Mouse (Mus musculus) midbrain, postnatal 0 days (tissue): ENCODE data around the gene Ttll9. TPM values are rescaled to one million over a fixed set of nuclear protein-coding genes. Genes with fewer than 3 reads are reported as not detected.

Source experiments
- ATAC-seq: fragments of 200-750 bp; cut with Nextera tagmentation; 2 replicates; pipeline ENCODE4 v1.8.0; 2017; ENCODE audit warnings: moderate number of reproducible peaks, mild to moderate bottlenecking, moderate TSS enrichment, moderate library complexity; ENCODE audit not compliant: low FRiP score
- DNase-seq: peaks from one replicate; pipeline ENCODE4 v3.0.0-alpha.2; 2015; ENCODE audit warnings: low spot score
- H3K27ac ChIP-seq: fragments of 300-500 bp; sonication (generic); 2 replicates; pipeline ENCODE4 v1.5.1; 2014; ENCODE audit warnings: low read depth, mild to moderate bottlenecking, low read length, mixed read lengths
- H3K27me3 ChIP-seq: fragments of 300-500 bp; sonication (generic); 2 replicates; pipeline ENCODE4 v1.6.1; 2014; ENCODE audit warnings: low read length, control low read depth, mixed read lengths; ENCODE audit not compliant: insufficient read depth
- H3K36me3 ChIP-seq: fragments of 300-500 bp; sonication (generic); 2 replicates; pipeline ENCODE4 v1.6.1; 2014; ENCODE audit warnings: low read length, control low read depth, mixed read lengths; ENCODE audit not compliant: insufficient read depth
- H3K4me1 ChIP-seq: fragments of 300-500 bp; sonication (generic); 2 replicates; pipeline ENCODE4 v1.6.1; 2014; ENCODE audit warnings: mild to moderate bottlenecking, control low read depth, antibody characterized with exemption, low read length, mixed read lengths; ENCODE audit not compliant: insufficient read depth
- H3K4me2 ChIP-seq: fragments of 300-500 bp; sonication (generic); 2 replicates; pipeline ENCODE4 v1.6.1; 2014; ENCODE audit warnings: low read depth, mild to moderate bottlenecking, low read length, mixed read lengths; ENCODE audit not compliant: poor library complexity, severe bottlenecking
- H3K4me3 ChIP-seq: fragments of 300-500 bp; sonication (generic); 2 replicates; pipeline ENCODE4 v1.5.1; 2014; ENCODE audit warnings: low read depth, mild to moderate bottlenecking, low read length, moderate library complexity
- H3K9ac ChIP-seq: fragments of 300-500 bp; sonication (generic); replicated peaks from 2 replicates; pipeline ENCODE4 v1.6.1; 2014; ENCODE audit warnings: mild to moderate bottlenecking, low read length, moderate library complexity, mixed read lengths; ENCODE audit not compliant: poor library complexity, severe bottlenecking
- H3K9me3 ChIP-seq: fragments of 300-500 bp; sonication (generic); 2 replicates; pipeline ENCODE4 v1.6.1; 2016; ENCODE audit warnings: low read length, control low read depth
- CTCF ChIP-seq: IDR thresholded peaks from 2 replicates; pipeline ENCODE4 v1.5.1; 2016; ENCODE audit warnings: antibody characterized with exemption, mild to moderate bottlenecking
- WGBS: fragments of 180-500 bp; shearing (Covaris S2); extraction: QIAGEN DNeasy Blood & Tissue Kit; methylation state at CpG from one replicate; pipeline ENCODE4 v1.1.7; 2014; 5-methylcytosine and 5-hydroxymethylcytosine counted together
- polyA plus RNA-seq: library from polyadenylated mRNA; unstranded; fragments of >200 nt; fragmentation: Nextera tagmentation; extraction: Ambion mirVana; gene quantifications from 2 replicates; pipeline ENCODE4 v1.2.1, GENCODE M21; 2015
- total RNA-seq: library from RNA; depleted of rRNA; stranded (reverse); fragments of >200 nt; gene quantifications from 2 replicates; pipeline ENCODE4 v1.2.3, GENCODE M21; 2014

The Ttll9 gene
- total and polyA plus RNA-seq, 2 experiments from 2014 or later, result 4.9 to 7.9 TPM

- H3K9me3 ChIP-seq, result no peaks in the 10 kb centered on the region
- DNase-seq (no peak), ATAC-seq (no peak)
- peaks cover 4% of the 10 kb centered on the region; the same call in 1 of the 2 replicates for H3K27me3 ChIP-seq
- H3K4me1 ChIP-seq, result no peaks in the 10 kb centered on the region
- 60% methylated on average over 9 of the region's 9 CpGs for whole genome bisulfite sequencing
- H3K27ac ChIP-seq, result no peak overlapping the region
- H3K36me3 ChIP-seq, result no peaks in the 10 kb centered on the region
- no peak overlapping the region for H3K4me2 ChIP-seq
- TF ChIP-seq CTCF, result no peak
- H3K9ac ChIP-seq, result no peak overlapping the region
- no peak overlapping the region for H3K4me3 ChIP-seq
Measured at GRCm38 (mm10) chr2:152917671-152918070, 44.6 kb upstream of the Ttll9 start.

- no peaks in the 10 kb centered on the region for H3K9me3 ChIP-seq
- H3K36me3 ChIP-seq, result no peaks in the 10 kb centered on the region
- no peak overlapping the region for H3K27ac ChIP-seq
- no peaks in the 10 kb centered on the region for H3K4me1 ChIP-seq
- DNase-seq (no peak), ATAC-seq (no peak)
- WGBS, result 40% methylated on average over 6 of the region's 7 CpGs
- no peak; the same call in 1 of the 2 replicates for TF ChIP-seq CTCF
- H3K4me2 ChIP-seq, result no peak overlapping the region
- H3K27me3 ChIP-seq, result no peaks in the 10 kb centered on the region
- no peak overlapping the region for H3K4me3 ChIP-seq
- no peak overlapping the region for H3K9ac ChIP-seq
Measured at GRCm38 (mm10) chr2:152922376-152922775, 39.9 kb upstream of the Ttll9 start.

DNA sequence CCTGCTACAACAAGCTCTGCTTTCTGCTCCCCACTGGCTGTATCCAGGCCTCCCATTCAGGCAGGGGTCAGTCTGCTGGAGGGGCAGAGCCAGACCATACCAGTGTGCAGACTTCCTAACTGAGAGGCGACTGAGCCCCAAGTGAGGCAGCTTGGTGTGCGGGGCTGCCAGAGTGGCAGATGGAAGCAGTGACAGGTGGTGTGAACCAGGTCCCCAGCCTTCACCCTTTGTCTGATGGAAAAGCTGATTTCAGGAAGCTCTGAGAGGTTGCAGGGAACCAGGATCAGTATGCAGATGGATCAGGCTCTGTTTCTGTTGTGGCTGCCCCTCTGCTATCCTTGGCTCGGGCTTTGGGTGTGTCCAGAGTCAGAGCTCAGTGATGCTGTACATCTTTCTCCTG, 38.7 kb upstream of the Ttll9 start:
- Histone ChIP-seq H3K4me2 (no peak overlapping the region), H3K27me3 (no peaks in the 10 kb centered on the region), H3K36me3 (no peaks in the 10 kb centered on the region), H3K9me3 (no peaks in the 10 kb centered on the region), H3K4me1 (no peaks in the 10 kb centered on the region), H3K27ac (no peak overlapping the region), H3K9ac (no peak overlapping the region), H3K4me3 (no peak overlapping the region)
- ATAC-seq, result no peak
- no peak for DNase-seq
- WGBS, result 71% methylated on average over 3 of the region's 3 CpGs
- TF ChIP-seq CTCF, result no peak

DNA sequence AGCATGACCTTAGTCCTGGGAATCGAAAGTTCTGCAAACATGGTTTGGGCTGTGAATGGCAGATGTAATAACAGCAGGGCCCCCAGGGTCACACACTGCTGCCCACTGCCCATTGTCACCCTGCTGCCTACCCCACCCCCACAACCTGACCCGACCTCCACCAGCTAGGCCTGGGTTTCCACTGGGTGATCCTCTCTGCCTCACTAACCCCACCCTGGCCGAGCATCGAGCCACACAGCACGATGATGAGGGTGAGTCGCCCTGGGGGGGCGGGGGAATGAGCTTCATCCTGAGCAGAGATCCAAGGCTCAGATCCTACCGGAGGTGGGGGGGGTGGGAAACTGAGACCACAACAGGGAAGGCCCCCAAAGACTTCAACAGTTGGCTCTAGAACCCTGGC, 38.2 kb upstream of the Ttll9 start:
- Histone ChIP-seq H3K4me1 (no peaks in the 10 kb centered on the region), H3K36me3 (no peaks in the 10 kb centered on the region), H3K9ac (no peak overlapping the region), H3K27ac (no peak overlapping the region), H3K4me3 (no peak overlapping the region), H3K27me3 (no peaks in the 10 kb centered on the region), H3K4me2 (no peak overlapping the region), H3K9me3 (no peaks in the 10 kb centered on the region)
- ATAC-seq, result no peak
- no peak for DNase-seq
- TF ChIP-seq CTCF, result no peak
- 29% methylated on average over 8 of the region's 8 CpGs for WGBS

DNA sequence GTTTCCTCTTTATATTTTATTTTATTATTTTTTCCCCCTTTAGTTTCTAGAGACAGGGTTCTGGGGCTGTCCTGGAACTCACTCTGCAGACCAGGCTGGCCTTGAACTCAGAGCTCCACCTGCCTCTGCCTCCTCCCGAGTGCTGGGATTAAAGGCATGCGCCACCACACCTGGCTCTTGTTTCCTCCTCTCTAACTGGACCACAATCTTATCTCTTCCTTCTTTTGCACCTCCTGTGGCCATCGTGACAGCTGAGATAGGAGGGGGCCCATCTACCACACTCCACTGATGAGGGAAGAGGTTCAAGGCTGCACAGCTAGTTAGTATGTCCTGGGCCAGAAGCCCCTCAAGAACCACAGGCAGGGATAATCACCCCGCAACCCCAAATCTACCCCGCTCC, 37.7 kb upstream of the Ttll9 start:
- H3K4me3 ChIP-seq, result no peak overlapping the region

DNA sequence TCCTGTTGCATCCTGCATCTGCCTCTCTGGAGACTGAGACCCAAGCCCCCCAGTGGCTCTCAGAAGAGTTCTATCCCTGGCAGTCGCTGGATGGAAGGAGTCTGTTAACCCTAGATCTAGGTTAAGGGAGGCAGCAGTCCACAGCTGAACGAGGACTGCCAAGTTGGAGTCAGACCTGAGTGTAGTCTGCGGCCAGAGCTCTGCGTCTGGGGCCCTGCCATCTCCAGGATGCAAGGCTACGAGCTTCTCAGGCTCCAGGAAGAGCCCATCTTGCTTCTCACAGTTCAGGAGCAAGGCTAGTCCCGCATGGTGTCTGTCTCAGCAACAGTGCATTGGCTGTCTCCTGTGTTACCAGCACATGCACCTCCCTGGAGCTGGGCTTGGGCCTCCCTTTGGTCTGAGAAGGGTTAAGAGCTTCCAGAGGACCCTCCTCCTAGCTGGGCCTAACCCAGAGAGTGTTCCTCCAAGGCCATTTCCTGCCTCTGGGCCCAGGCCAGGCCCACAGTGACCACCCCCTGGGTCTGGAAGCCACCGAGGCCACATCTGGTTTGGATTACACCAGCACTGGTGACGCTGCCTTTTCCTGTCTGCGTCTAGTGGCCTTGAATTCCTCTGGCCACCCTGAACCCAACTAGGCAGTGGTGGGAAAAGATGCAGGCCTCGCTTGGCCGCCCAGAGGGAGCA, 37.0 kb upstream of the Ttll9 start:
- H3K27ac ChIP-seq, result no peak overlapping the region
- H3K36me3 ChIP-seq, result no peaks in the 10 kb centered on the region
- no peaks in the 10 kb centered on the region for H3K27me3 ChIP-seq
- no peak overlapping the region for H3K4me2 ChIP-seq
- H3K9me3 ChIP-seq, result no peaks in the 10 kb centered on the region
- whole genome bisulfite sequencing, result 67% methylated on average over 11 of the region's 11 CpGs
- no peak for TF ChIP-seq CTCF
- H3K9ac ChIP-seq, result no peak overlapping the region
- no peaks in the 10 kb centered on the region for H3K4me1 ChIP-seq
- no peak for DNase-seq
- no peak overlapping the region for H3K4me3 ChIP-seq
- no peak for ATAC-seq

More for the DNA sequence above, 37.7 kb upstream of the Ttll9 start:
- DNase-seq, result no peak
- TF ChIP-seq CTCF, result no peak
- Histone ChIP-seq H3K27me3 (no peaks in the 10 kb centered on the region), H3K9ac (no peak overlapping the region), H3K36me3 (no peaks in the 10 kb centered on the region), H3K4me1 (no peaks in the 10 kb centered on the region), H3K9me3 (no peaks in the 10 kb centered on the region), H3K27ac (no peak overlapping the region), H3K4me2 (no peak overlapping the region)
- no peak for ATAC-seq
- 95% methylated on average over 5 of the region's 5 CpGs for WGBS
